Mouse (Mus musculus): ENCODE data around the gene Ttl.

DNA sequence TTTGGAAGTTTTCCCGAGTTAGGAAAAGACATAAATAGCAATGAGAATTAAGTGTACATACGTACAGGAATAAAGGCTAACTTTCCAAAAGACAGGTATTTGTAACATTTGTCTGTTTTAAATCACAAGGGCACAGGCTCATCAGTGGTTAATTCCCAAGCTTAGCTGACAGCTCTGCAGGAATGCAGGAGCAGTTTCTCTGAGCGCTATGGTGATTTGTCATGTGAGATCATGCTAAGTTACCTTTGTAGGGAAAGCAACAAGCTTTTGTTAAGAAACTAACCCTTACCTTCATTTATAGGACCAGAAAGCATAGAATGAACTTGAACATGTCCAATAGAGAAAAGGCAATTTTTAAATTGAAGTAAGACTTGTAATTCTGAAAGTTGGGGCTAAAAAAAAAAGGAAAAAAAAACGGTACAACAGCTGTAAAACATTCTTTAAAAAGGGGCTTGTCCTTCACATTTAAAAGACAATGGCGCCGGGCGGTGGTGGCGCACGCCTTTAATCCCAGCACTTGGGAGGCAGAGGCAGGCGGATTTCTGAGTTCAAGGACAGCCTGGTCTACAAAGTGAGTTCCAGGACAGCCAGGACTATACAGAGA is 4.2 kb upstream of the Ttl start:
- TF ChIP-seq GATA1 (IDR thresholded peaks at IDR 0.05; ENCODE audit: borderline replicate concordance, low read length) (no peak), FLI1 (IDR thresholded peaks at IDR 0.05; ENCODE audit: low read length) (no peak)
